In the genomic region with DNA sequence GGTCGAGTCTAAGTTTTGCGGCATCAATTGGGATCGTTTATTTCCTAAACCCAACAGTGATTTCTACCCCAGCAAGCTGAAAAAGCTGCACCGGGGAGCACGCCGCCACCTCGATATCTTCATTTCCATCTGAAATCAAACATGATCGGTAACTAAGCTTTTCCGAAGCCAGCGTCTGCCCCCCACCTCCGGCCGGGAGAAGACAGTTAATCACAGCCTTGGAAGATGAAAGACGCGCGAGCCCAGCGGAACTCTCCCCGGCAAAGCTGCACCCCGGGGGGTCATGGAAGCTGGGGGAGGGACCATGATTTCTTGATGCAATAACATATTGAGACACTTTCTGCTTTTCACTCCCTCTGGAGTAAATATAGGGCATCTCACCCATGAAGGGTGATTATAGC, we compare ENCODE assay signal across 9 mouse cellular contexts.
A peak's percentile ranks its signal among the peaks of the same experiment; 100 is the strongest.
DNase-seq lines count a peak whose midpoint lies in the region; ATAC-seq and TF ChIP-seq lines count a peak whose summit lies in the region.
"Had no signal": no experiment of that assay in that cellular context is flagged by ENCODE, and none has a peak within 500 bp of the region (broad histone marks: within the 10 kb centered on the region; RNA-seq: fewer than 3 reads in every experiment).

No protein-coding gene starts in this region.

- WGBS in forebrain, embryonic 11.5 days = under 1% methylated on average over 18 of the region's 18 CpGs
- WGBS in liver, embryonic 15.5 days (ENCODE audit: insufficient replicate concordance) = 2% methylated on average over 18 of the region's 18 CpGs

- no peak overlapping the region for H3K27ac ChIP-seq in ES-Bruce4 (ENCODE audit: insufficient read depth, low read length)
- no peak overlapping the region for H3K27ac ChIP-seq in forebrain, embryonic 11.5 days (ENCODE audit: low read depth, low read length)
- H3K27ac ChIP-seq in liver, embryonic 15.5 days (replicated peaks) = no peak overlapping the region
- H3K27ac ChIP-seq: lung, embryonic 15.5 days had no signal

- no peaks in the 10 kb centered on the region for H3K27me3 ChIP-seq in ES-Bruce4 (ENCODE audit: control insufficient read depth, insufficient read depth, low read length, poor library complexity, severe bottlenecking)
- H3K27me3 ChIP-seq in forebrain, embryonic 11.5 days (ENCODE audit: control insufficient read depth, insufficient read depth, low read length) = peaks cover 16% of the 10 kb centered on the region
- H3K27me3 ChIP-seq in liver, embryonic 15.5 days = peaks cover 62% of the 10 kb centered on the region

- peak overlapping the region; percentile 4; the same call in 1 of the 2 replicates for H3K4me3 ChIP-seq in ES-Bruce4 (ENCODE audit: low read depth, low read length)
- H3K4me3 ChIP-seq in forebrain, embryonic 11.5 days (ENCODE audit: low read depth, low read length) = peak overlapping the region; percentile 26
- H3K4me3 ChIP-seq in liver, embryonic 15.5 days (replicated peaks) = no peak overlapping the region
- H3K4me3 ChIP-seq: lung, embryonic 15.5 days had no signal

- 0 out of 2 replicates have a peak, but pooled peaks have one; percentile 5 for TF ChIP-seq EP300 in ES-Bruce4 (IDR thresholded peaks at IDR 0.05; ENCODE audit: insufficient read depth, low read depth, low read length)

- TF ChIP-seq CTCF in ES-Bruce4 (IDR thresholded peaks at IDR 0.05; ENCODE audit: low read depth, low read length) = no peak

- peak; percentile 53 to 55 for DNase-seq in cerebellum, postnatal 10 days
- DNase-seq in cerebellum, adult 8-10 months = no peak
- DNase-seq in forebrain, embryonic 11.5 days (ENCODE audit: low spot score) = peak; percentile 66
- no peak for DNase-seq in lung, postnatal 25 days (ENCODE audit: low spot score)
- DNase-seq in cerebellum, adult 11-12 months = no peak

- no peak for TF ChIP-seq POLR2A in ES-Bruce4 (IDR thresholded peaks at IDR 0.05; ENCODE audit: insufficient read depth, low read length)

- no peak overlapping the region for H3K9ac ChIP-seq in ES-Bruce4 (ENCODE audit: low read depth, poor library complexity, severe bottlenecking)
- H3K9ac ChIP-seq in forebrain, embryonic 11.5 days (ENCODE audit: low read length) = 0 out of 2 replicates have a peak overlapping the region, but pooled peaks have one; percentile 13
- H3K9ac ChIP-seq in liver, embryonic 15.5 days = no peak overlapping the region
- H3K9ac ChIP-seq: lung, embryonic 15.5 days had no signal

- peaks cover 14% of the 10 kb centered on the region for H3K4me1 ChIP-seq in ES-Bruce4 (ENCODE audit: control insufficient read depth, insufficient read depth, low read length)
- peaks cover 36% of the 10 kb centered on the region for H3K4me1 ChIP-seq in forebrain, embryonic 11.5 days (replicated peaks; ENCODE audit: control insufficient read depth, insufficient read depth, low read length)
- no peaks in the 10 kb centered on the region for H3K4me1 ChIP-seq in liver, embryonic 15.5 days (replicated peaks)

- H3K9me3 ChIP-seq in ES-Bruce4 (replicated peaks; ENCODE audit: control insufficient read depth, insufficient read depth, low read length, poor library complexity, severe bottlenecking) = no peaks in the 10 kb centered on the region
- H3K9me3 ChIP-seq in forebrain, embryonic 11.5 days (ENCODE audit: control insufficient read depth, low read length) = no peaks in the 10 kb centered on the region
- no peaks in the 10 kb centered on the region for H3K9me3 ChIP-seq in liver, embryonic 15.5 days (replicated peaks)
- H3K9me3 ChIP-seq: lung, embryonic 15.5 days had no signal

- H3K4me2 ChIP-seq in forebrain, embryonic 11.5 days (ENCODE audit: low read depth, low read length, severe bottlenecking) = peak overlapping the region; percentile 67
- H3K4me2 ChIP-seq in liver, embryonic 15.5 days = peak overlapping the region; percentile 27
- H3K4me2 ChIP-seq: lung, embryonic 15.5 days had no signal

- no peaks in the 10 kb centered on the region for H3K36me3 ChIP-seq in ES-Bruce4 (ENCODE audit: control insufficient read depth, insufficient read depth, low read length, poor library complexity, severe bottlenecking)
- no peaks in the 10 kb centered on the region for H3K36me3 ChIP-seq in forebrain, embryonic 11.5 days (ENCODE audit: control insufficient read depth, insufficient read depth, low read length)
- H3K36me3 ChIP-seq in liver, embryonic 15.5 days (replicated peaks) = no peaks in the 10 kb centered on the region
- H3K36me3 ChIP-seq: lung, embryonic 15.5 days had no signal

- ATAC-seq in forebrain, embryonic 11.5 days (replicated peaks; ENCODE audit: low FRiP score) = no peak
- no peak for ATAC-seq in liver, embryonic 15.5 days (ENCODE audit: insufficient read depth)
- ATAC-seq in granulocyte monocyte progenitor cell, adult 5-6 weeks (replicated peaks; ENCODE audit: poor library complexity, severe bottlenecking) = no peak

Comparison
In these comparisons a context has a peak if more than half of its experiments do, and no peak if none do; other contexts are left out.
1. DNase-seq: peak in cerebellum, postnatal 10 days (2 of 2) and forebrain, embryonic 11.5 days (single experiment); none in cerebellum, adult 8-10 months (single experiment), lung, postnatal 25 days (single experiment) and cerebellum, adult 11-12 months (single experiment).